Mouse (Mus musculus) brain, embryonic 14.5 days (tissue): ENCODE measurements at regions not wholly inside any gene's neighbourhood (a gene's known extent, or its start where the extent isn't known, plus 50 kb on each side); places are given as distances from the start of the nearest gene placed in this dataset.

ENCODE experiments used
- DNase-seq: peaks from one replicate; pipeline ENCODE4 v3.0.0-alpha.2; 2011; ENCODE audit warnings: low read depth
- CTCF ChIP-seq: fragments of 200-500 bp; IDR thresholded peaks from 2 replicates; pipeline ENCODE4 v1.5.1; 2012; ENCODE audit warnings: inconsistent platforms, mild to moderate bottlenecking, moderate library complexity, borderline replicate concordance; ENCODE audit not compliant: insufficient read depth, insufficient read length; ENCODE audit errors: extremely low read depth
- POLR2A ChIP-seq: fragments of 200-500 bp; IDR thresholded peaks from 2 replicates; pipeline ENCODE4 v1.6.1; 2012; ENCODE audit warnings: mild to moderate bottlenecking, inconsistent platforms, borderline replicate concordance; ENCODE audit not compliant: poor library complexity, insufficient read depth, insufficient read length, severe bottlenecking; ENCODE audit errors: extremely low read depth

DNA sequence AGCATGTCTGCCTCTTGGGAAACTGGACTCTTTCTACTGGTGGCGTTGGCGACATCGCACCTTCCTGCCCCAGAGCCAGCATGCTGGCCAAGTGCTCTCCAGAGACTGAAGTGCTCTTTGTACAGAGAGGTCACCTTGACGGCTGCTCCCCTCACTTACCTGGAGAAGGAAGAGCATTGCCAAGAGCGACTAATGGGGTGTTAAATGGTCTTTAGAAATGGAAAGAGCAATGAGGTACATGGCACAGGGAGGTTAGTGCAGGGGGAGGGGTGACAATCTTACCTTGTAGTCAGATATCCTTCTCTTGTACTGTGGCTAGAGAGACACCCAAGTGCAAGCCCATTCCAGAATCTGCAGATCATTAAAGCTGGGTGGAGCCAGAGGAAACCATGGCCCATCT, 220.8 kb upstream of the Cdh13 start:
- no peak for TF ChIP-seq CTCF
- no peak for TF ChIP-seq POLR2A
- DNase-seq: no peak

GRCm38 (mm10) chr8:118056781-118057180, 226.8 kb upstream of the Cdh13 start:
- no peak for TF ChIP-seq CTCF
- TF ChIP-seq POLR2A: no peak
- no peak for DNase-seq

- DNase-seq: no peak
- TF ChIP-seq POLR2A (no peak), CTCF (no peak)
Observed at GRCm38 (mm10) chr8:118055536-118055935, 228.0 kb upstream of the Cdh13 start.

GRCm38 (mm10) chr8:118050386-118050785, 233.1 kb upstream of the Cdh13 start:
- DNase-seq: no peak
- no peak for TF ChIP-seq CTCF
- no peak for TF ChIP-seq POLR2A

GRCm38 (mm10) chr8:118042253-118042860, 240.6 kb upstream of the Mphosph6 start:
- DNase-seq: peak; percentile 37
- TF ChIP-seq CTCF (no peak), POLR2A (no peak)

GRCm38 (mm10) chr8:118041253-118041652, 239.5 kb upstream of the Mphosph6 start:
- DNase-seq: no peak
- TF ChIP-seq CTCF (no peak), POLR2A (no peak)

GRCm38 (mm10) chr8:118037801-118038200, 236.1 kb upstream of the Mphosph6 start:
- TF ChIP-seq CTCF: no peak
- no peak for TF ChIP-seq POLR2A
- DNase-seq: no peak

- DNase-seq: peak; percentile 81
- TF ChIP-seq POLR2A (no peak), CTCF (no peak)
Observed at GRCm38 (mm10) chr8:118034051-118034450, 232.3 kb upstream of the Mphosph6 start.

DNA sequence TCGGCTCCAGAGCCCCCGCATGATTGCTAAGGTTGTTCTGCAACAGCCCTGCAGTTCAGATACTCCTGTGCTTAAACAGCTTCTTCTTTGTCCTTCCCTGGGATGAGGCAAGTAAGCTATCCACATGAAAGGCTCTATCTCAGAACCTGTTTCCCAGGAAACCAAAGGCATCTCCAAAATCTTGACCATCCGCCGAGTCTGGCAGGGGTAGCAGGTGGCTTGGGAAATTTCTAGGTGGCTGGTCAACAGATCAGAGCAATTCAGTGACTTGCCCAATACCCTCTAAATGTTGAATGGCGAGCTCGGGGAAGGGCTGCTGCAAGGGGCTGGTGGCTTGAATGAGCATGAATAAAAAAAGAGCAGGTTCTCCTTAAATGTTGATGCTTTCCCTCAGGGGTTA, 229.7 kb upstream of the Mphosph6 start:
- DNase-seq: no peak
- TF ChIP-seq POLR2A (no peak), CTCF (no peak)

GRCm38 (mm10) chr8:118028061-118028850, 226.5 kb upstream of the Mphosph6 start:
- DNase-seq: no peak
- no peak for TF ChIP-seq CTCF
- no peak for TF ChIP-seq POLR2A

- TF ChIP-seq CTCF: no peak
- TF ChIP-seq POLR2A: no peak
- no peak for DNase-seq
Observed at GRCm38 (mm10) chr8:118023451-118023850, 221.7 kb upstream of the Mphosph6 start.

DNA sequence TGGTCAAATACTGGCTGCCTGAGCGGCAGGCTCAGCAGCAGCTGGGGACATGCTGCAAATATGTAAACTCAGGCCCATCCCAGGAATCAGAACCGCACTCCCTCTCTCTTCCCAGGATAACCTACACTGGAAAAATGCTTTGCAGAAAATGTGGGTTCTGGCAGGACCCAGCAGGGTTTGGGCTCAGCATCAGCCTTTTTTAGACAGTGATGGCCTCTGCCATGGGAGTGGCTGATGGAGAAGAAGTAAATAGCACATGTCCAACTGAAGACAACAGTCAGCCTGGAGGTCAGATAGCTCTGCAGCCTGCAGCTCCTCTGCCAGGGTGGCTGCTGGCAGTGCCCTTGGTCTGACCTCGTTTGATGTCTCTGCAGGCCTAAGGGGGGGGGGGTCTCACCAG, 220.2 kb upstream of the Mphosph6 start:
- TF ChIP-seq POLR2A (no peak), CTCF (no peak)

More for the DNA sequence above, 220.2 kb upstream of the Mphosph6 start:
- no peak for DNase-seq
